Mouse (Mus musculus): Measurements from ENCODE around the gene Hrg.
"Not testable (repeated sequence)": the region's sequence is repeated elsewhere in the genome, so short reads cannot be mapped to it uniquely, and the experiment has no call there.

The Hrg gene

GRCm38 (mm10) chr16:22961073-22961472 lies 10.2 kb downstream of the Hrg start:
- no peak for DNase-seq (ENCODE audit: low spot score)

GRCm38 (mm10) chr16:22962256-22962655 lies 11.4 kb downstream of the Hrg start:
- no peak for DNase-seq (ENCODE audit: low spot score)

DNA sequence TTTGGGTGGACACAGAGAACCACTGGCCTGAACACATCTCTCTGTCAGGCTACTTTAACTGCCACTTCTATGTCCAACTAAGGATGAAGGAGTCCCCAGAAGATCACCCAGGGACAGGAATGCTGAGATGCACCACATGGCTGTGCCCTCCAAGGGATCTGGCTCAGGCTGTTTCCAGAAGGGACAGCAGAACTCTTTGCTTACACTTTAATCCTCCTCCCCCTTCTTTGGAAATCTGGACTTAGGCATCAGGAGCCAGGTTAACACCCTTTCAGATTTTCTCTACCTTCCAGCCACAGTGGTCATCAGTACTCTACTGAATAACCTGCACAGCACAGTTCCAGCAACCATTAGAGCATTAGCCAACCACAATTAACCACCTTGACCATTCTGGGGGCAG lies 12.4 kb downstream of the Hrg start:
- DNase-seq (ENCODE audit: low spot score) = no peak

DNA sequence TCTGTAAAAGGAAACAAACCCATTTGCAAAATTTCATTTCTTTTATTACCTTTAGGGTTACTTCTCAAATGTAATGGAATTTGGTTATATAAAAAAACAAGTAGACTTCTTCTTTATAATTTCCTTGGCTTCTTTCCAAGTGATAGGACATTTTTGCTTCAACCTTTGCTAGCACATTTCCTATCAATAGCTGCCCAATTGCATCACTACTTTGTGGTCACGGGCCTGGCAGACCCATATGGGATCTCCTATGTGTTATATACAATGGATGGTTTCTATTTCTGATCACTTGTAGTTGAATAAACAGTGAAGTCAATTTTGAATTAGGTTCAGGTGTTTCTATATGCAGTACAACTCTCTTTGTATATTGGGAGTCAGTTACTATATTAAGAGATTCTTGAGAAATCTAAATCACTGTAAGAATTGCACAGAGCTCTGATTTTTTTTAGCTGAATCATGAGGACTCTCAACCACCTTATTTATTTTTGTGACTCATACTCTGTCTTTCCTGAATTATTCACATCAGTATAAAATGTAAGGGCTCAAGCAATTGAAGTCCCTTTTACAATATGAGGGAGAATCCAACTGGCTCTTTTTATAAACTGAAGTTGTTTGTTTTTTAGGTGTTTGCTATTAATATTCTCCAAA lies 16.6 kb downstream of the Hrg start:
- DNase-seq (ENCODE audit: low spot score) = no peak

DNA sequence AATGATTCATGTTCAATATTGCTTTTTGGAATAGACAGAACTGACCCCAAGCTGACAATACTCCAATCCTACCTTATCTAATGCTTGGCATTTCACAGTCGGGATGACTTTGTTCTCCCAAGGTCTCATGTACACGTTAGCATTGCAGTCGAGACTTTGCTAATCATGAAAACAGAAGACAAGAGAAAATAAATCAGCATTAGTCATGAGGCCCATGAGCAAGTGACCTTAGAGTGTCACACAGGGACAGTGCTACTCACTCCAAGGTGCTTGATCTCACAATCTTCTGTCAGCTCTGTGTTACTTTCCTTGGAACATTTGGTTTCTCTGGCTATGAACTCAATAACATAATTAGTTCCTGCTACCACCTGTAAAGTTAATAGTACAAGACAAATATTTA lies 46.1 kb downstream of the Hrg start:
- not testable (repeated sequence) for DNase-seq (ENCODE audit: low spot score)
